Mouse (Mus musculus): ENCODE data around the gene Pnlip.

Gene Pnlip

GRCm38 (mm10) chr19:58652198-58652597 lies at the start of gene Pnlip:
Gene Pnlip (plus strand): TSS chr19:58652498.
- no peak for DNase-seq (ENCODE audit: low spot score)

GRCm38 (mm10) chr19:58609716-58610115 lies 42.6 kb upstream of the Pnlip start:
- no peak for DNase-seq (ENCODE audit: low spot score)

- no peak for DNase-seq (ENCODE audit: low spot score)
Measured at GRCm38 (mm10) chr19:58612745-58613144, 39.6 kb upstream of the Pnlip start.

- no peak for DNase-seq (ENCODE audit: low spot score)
Measured at GRCm38 (mm10) chr19:58616606-58617005, 35.7 kb upstream of the Pnlip start.

GRCm38 (mm10) chr19:58620661-58621060 lies 31.6 kb upstream of the Pnlip start:
- no peak for DNase-seq (ENCODE audit: low spot score)

GRCm38 (mm10) chr19:58621646-58622045 lies 30.7 kb upstream of the Pnlip start:
- DNase-seq (ENCODE audit: low spot score) = no peak

GRCm38 (mm10) chr19:58624799-58625198 lies 27.5 kb upstream of the Pnlip start:
- DNase-seq (ENCODE audit: low spot score) = no peak

GRCm38 (mm10) chr19:58625254-58625947 lies 26.9 kb upstream of the Pnlip start:
- DNase-seq (ENCODE audit: low spot score) = no peak

GRCm38 (mm10) chr19:58627406-58628337 lies 24.6 kb upstream of the Pnlip start:
- DNase-seq (ENCODE audit: low spot score) = no peak

- no peak for DNase-seq (ENCODE audit: low spot score)
Measured at GRCm38 (mm10) chr19:58629351-58629773, 22.9 kb upstream of the Pnlip start.

- no peak for DNase-seq (ENCODE audit: low spot score)
Measured at GRCm38 (mm10) chr19:58650036-58650435, 2.3 kb upstream of the Pnlip start.

GRCm38 (mm10) chr19:58662098-58662497 lies 9.8 kb downstream of the Pnlip start:
- DNase-seq (ENCODE audit: low spot score) = no peak

GRCm38 (mm10) chr19:58663317-58663716 lies 11.0 kb downstream of the Pnlip start:
- no peak for DNase-seq (ENCODE audit: low spot score)

- no peak for DNase-seq (ENCODE audit: low spot score)
Measured at GRCm38 (mm10) chr19:58664901-58665300, 12.6 kb downstream of the Pnlip start.

- DNase-seq (ENCODE audit: low spot score) = no peak
Measured at GRCm38 (mm10) chr19:58674644-58675043, 22.3 kb downstream of the Pnlip start.

GRCm38 (mm10) chr19:58677117-58677516 lies 24.8 kb downstream of the Pnlip start:
- DNase-seq (ENCODE audit: low spot score) = no peak

GRCm38 (mm10) chr19:58688933-58689332 lies 36.6 kb downstream of the Pnlip start:
- DNase-seq (ENCODE audit: low spot score) = no peak

- no peak for DNase-seq (ENCODE audit: low spot score)
Measured at GRCm38 (mm10) chr19:58695314-58695713, 43.0 kb downstream of the Pnlip start.

- DNase-seq (ENCODE audit: low spot score) = no peak
Measured at GRCm38 (mm10) chr19:58696235-58696634, 43.9 kb downstream of the Pnlip start.

- no peak for DNase-seq (ENCODE audit: low spot score)
Measured at GRCm38 (mm10) chr19:58704556-58704955, 52.3 kb downstream of the Pnlip start.

- no peak for DNase-seq (ENCODE audit: low spot score)
Measured at GRCm38 (mm10) chr19:58708611-58709010, 56.3 kb downstream of the Pnlip start.

- DNase-seq (ENCODE audit: low spot score) = no peak
Measured at GRCm38 (mm10) chr19:58717925-58718324, 65.6 kb downstream of the Pnlip start.

- DNase-seq (ENCODE audit: low spot score) = no peak
Measured at GRCm38 (mm10) chr19:58720439-58720838, 68.1 kb downstream of the Pnlip start.

All from spleen, adult 12 weeks (tissue).